Mouse (Mus musculus) right cerebral cortex, postnatal 10 days (tissue): ENCODE data around the gene Dapk3.

ENCODE experiments used
- DNase-seq, 2 experiments: peaks; one replicate each; pipeline ENCODE4 v3.0.0; 2021; ENCODE audit warnings: low spot score in 2 of 2

The Dapk3 gene

GRCm38 (mm10) chr10:81240876-81241275 lies 58.1 kb downstream of the Dapk3 start:
- DNase-seq: peak in 1 of 2 experiments; percentile 80

GRCm38 (mm10) chr10:81242021-81242420 lies 59.2 kb downstream of the Dapk3 start:
- no peak for DNase-seq
